Mouse (Mus musculus) limb, embryonic 11.5 days (tissue): ENCODE results near the gene Irak3. TPM values are rescaled to one million over a fixed set of nuclear protein-coding genes. Genes with fewer than 3 reads are reported as not detected.

Experiments used
- ATAC-seq: fragments of 200-750 bp; cut with Nextera tagmentation; 2 replicates; pipeline ENCODE4 v1.8.0; 2017; ENCODE audit warnings: low read depth; ENCODE audit not compliant: insufficient number of reproducible peaks, low FRiP score, low TSS enrichment
- DNase-seq: peaks from one replicate; pipeline ENCODE4 v3.0.0-alpha.2; 2015; ENCODE audit warnings: low spot score
- H3K27ac ChIP-seq: fragments of 300-500 bp; sonication (generic); replicated peaks from 2 replicates; pipeline ENCODE4 v1.5.1; 2014; ENCODE audit warnings: low read depth, mild to moderate bottlenecking, low read length
- H3K27me3 ChIP-seq: fragments of 300-500 bp; sonication (generic); 2 replicates; pipeline ENCODE4 v1.6.1; 2014; ENCODE audit warnings: mild to moderate bottlenecking, low read length, mixed read lengths; ENCODE audit not compliant: control insufficient read depth, insufficient read depth
- H3K36me3 ChIP-seq: fragments of 300-500 bp; sonication (generic); 2 replicates; pipeline ENCODE4 v1.6.1; 2014; ENCODE audit warnings: mild to moderate bottlenecking, low read length, moderate library complexity, mixed read lengths; ENCODE audit not compliant: control insufficient read depth, insufficient read depth
- H3K4me1 ChIP-seq: fragments of 300-500 bp; sonication (generic); 2 replicates; pipeline ENCODE4 v1.6.1; 2014; ENCODE audit warnings: low read length, mixed read lengths; ENCODE audit not compliant: control insufficient read depth, insufficient read depth
- H3K4me2 ChIP-seq: fragments of 300-500 bp; sonication (generic); 2 replicates; pipeline ENCODE4 v1.6.1; 2014; ENCODE audit warnings: low read depth, mild to moderate bottlenecking, moderate library complexity; ENCODE audit not compliant: severe bottlenecking
- H3K4me3 ChIP-seq: fragments of 300-500 bp; sonication (generic); 2 replicates; pipeline ENCODE4 v1.5.1; 2014; ENCODE audit warnings: low read depth, low read length
- H3K9ac ChIP-seq: fragments of 300-500 bp; sonication (generic); 2 replicates; pipeline ENCODE4 v1.6.1; 2014; ENCODE audit warnings: mild to moderate bottlenecking, low read length
- H3K9me3 ChIP-seq: fragments of 300-500 bp; sonication (generic); 2 replicates; pipeline ENCODE4 v1.6.1; 2016; ENCODE audit warnings: low read length; ENCODE audit not compliant: control insufficient read depth
- WGBS: fragments of 180-500 bp; shearing (Covaris S2); extraction: QIAGEN DNeasy Blood & Tissue Kit; methylation state at CpG from one replicate; pipeline ENCODE4 v1.1.7; 2014; 5-methylcytosine and 5-hydroxymethylcytosine counted together
- polyA plus RNA-seq: library from polyadenylated mRNA; unstranded; fragments of >200 nt; fragmentation: Nextera tagmentation; extraction: Ambion mirVana; gene quantifications from 2 replicates; pipeline ENCODE4 v1.2.1, GENCODE M21; 2014

Gene Irak3
- polyA plus RNA-seq, 1 experiment from 2014 or later: 0.63 TPM

DNA sequence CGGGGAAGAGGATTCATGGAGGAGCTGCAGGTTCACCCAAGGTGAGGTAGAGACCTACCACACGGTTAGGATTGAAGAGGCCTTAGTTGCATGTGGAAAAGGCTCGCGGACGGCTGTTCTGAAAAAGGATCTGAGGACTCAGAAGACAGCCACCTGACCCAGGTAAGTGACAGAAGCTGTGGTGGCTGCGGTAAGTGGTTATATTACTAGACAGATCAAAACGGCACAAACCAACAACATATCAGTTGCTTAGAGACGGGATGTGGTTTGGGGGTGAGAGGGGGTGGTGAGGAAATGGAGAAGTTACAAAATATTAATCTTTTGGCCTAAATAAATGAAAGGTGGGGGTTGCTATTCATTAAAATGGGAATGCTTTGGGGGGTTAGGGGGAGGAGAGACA, 8.7 kb downstream of the Irak3 start:
- no peak overlapping the region for H3K4me3 ChIP-seq
- H3K27ac ChIP-seq: no peak overlapping the region
- 94% methylated on average over 8 of the region's 8 CpGs for WGBS
- H3K9me3 ChIP-seq: no peaks in the 10 kb centered on the region
- H3K4me1 ChIP-seq: no peaks in the 10 kb centered on the region
- no peak overlapping the region for H3K4me2 ChIP-seq
- ATAC-seq: no peak
- no peaks in the 10 kb centered on the region for H3K27me3 ChIP-seq
- DNase-seq: no peak
- no peaks in the 10 kb centered on the region for H3K36me3 ChIP-seq
- no peak overlapping the region for H3K9ac ChIP-seq

DNA sequence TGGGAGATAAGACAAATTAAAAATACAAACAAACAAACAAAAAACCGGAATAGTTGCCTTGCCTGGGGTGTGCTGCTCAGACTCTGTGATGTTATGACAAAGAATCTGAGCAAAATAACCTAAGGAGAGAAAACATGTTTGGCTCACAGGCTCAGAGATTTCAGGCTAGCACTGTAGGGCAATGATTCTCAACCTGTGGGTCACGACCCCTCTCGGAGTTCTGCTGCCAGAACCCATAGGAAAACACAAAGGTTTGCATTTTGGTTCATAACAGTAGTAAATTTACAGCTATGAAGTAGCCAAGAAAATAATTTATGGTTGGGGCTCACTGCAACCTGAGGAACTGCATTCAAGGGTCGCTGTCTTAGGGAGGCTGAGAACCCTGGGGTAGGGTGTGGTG, 9.7 kb downstream of the Irak3 start:
- H3K4me2 ChIP-seq: no peak overlapping the region
- H3K9ac ChIP-seq: no peak overlapping the region
- DNase-seq (no peak), ATAC-seq (no peak)
- no peaks in the 10 kb centered on the region for H3K27me3 ChIP-seq
- no peak overlapping the region for H3K4me3 ChIP-seq
- no peaks in the 10 kb centered on the region for H3K9me3 ChIP-seq
- H3K27ac ChIP-seq: no peak overlapping the region
- WGBS: 87% methylated on average over 4 of the region's 4 CpGs
- no peaks in the 10 kb centered on the region for H3K36me3 ChIP-seq
- no peaks in the 10 kb centered on the region for H3K4me1 ChIP-seq

DNA sequence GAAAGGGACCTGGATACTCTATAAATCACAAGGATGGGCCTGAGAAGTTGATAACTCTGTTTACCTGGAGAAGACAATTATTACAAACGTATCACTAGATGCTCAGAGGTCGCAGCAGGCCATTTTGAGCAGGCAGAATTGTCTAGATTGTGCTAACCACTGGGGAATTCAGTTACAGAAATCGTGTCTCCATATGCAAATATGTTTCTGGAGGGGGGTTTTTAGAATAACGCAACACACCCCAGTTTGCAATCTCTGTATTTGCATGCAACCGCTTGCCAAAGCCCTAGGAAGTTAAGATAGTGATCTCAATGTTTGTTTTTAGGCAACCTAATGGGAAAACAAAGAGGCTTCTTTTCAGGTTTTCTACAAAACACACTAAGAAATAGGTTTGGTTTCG, 10.8 kb downstream of the Irak3 start:
- Histone ChIP-seq H3K27me3 (no peaks in the 10 kb centered on the region), H3K9me3 (no peaks in the 10 kb centered on the region), H3K4me1 (no peaks in the 10 kb centered on the region), H3K27ac (no peak overlapping the region), H3K4me2 (no peak overlapping the region), H3K9ac (no peak overlapping the region), H3K36me3 (no peaks in the 10 kb centered on the region), H3K4me3 (no peak overlapping the region)
- DNase-seq (no peak), ATAC-seq (no peak)
- WGBS: 86% methylated on average over 6 of the region's 6 CpGs

DNA sequence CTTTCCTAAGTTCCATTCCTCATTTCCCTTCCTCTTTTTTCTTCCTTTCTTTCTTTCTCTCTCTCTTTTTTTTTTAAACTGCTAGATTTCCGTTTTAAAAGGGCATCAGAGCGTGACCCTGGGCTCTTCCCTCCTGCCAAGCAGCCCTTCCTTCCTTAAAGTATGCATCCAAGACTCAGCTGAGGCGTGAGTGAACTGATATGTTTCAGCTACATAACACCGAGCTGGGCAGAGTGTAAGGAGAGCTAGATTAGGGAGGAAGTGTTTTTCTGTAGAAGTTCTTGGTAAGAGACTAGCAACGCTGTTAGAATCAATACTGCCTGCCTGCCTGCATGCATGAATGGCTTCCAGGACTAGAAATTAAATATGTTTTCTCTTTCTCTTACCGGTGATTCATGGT, 12.1 kb downstream of the Irak3 start:
- H3K9ac ChIP-seq: no peak overlapping the region
- H3K4me1 ChIP-seq: no peaks in the 10 kb centered on the region
- no peaks in the 10 kb centered on the region for H3K27me3 ChIP-seq
- no peak overlapping the region for H3K4me2 ChIP-seq
- H3K9me3 ChIP-seq: no peaks in the 10 kb centered on the region
- 51% methylated on average over 6 of the region's 6 CpGs for WGBS
- no peak overlapping the region for H3K4me3 ChIP-seq
- ATAC-seq: no peak
- H3K36me3 ChIP-seq: no peaks in the 10 kb centered on the region
- no peak for DNase-seq
- H3K27ac ChIP-seq: no peak overlapping the region

DNA sequence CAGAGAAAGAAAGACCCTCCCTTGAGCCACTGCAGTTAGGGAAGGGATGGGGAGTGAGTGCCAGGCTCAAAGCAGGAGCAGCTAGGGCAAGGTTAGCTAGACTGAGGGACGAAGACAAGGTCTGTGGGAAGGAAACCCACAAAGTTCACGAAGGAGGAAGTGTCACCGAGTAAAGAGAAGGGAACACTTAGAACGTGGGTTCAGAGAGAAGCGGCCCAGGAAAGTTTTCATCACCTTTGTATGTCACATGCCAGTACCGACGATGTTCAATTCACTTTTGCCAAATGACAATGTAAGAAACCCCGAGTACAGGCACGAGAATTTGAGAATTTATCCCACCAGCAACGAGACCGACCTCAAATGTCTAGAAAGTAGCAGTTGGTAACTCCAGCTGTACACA, 12.7 kb downstream of the Irak3 start:
- ATAC-seq: no peak
- Histone ChIP-seq H3K27me3 (no peaks in the 10 kb centered on the region), H3K27ac (no peak overlapping the region), H3K4me2 (no peak overlapping the region), H3K9me3 (no peaks in the 10 kb centered on the region), H3K4me1 (no peaks in the 10 kb centered on the region), H3K4me3 (no peak overlapping the region), H3K9ac (no peak overlapping the region), H3K36me3 (no peaks in the 10 kb centered on the region)
- WGBS: 74% methylated on average over 11 of the region's 11 CpGs
- DNase-seq: no peak

DNA sequence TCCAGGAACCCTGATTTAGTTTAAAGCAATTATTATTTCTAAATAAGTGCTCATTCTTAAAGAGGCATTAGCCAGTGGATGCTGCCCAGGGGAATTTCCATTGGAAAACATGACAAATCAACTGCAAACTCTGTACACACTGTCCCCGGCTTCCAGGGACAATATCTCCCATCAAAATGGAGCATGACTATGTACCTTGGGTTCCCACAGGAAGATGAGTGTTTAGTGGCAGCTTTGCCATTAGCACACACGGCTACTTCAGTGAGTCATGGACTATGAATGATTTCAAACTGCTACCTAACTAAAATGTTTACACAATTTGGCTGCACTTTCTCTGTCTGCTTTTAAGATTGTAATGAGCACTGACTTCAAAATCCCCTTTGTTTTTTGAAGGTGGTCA, 13.4 kb downstream of the Irak3 start:
- no peak for ATAC-seq
- no peak overlapping the region for H3K9ac ChIP-seq

DNA sequence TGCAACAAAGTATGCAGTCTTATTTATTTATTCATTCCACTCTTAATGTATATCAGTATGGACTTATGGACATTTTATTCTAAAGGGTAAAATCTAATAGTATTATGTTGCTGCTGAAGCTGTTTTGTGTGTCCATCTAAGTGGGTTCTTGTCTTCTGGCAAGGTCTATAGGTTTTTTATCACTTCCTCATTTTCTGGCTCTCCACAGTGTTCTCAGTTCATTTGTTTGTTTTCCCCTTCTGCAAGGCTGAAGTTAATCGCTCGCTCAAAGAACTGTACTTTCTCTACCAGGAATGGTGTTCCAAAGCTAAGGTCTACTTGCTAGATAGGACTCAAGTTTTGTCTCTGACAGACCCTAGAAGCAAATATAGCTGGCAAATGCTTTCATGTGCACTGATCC, 18.6 kb downstream of the Irak3 start:
- Histone ChIP-seq H3K9me3 (no peaks in the 10 kb centered on the region), H3K36me3 (no peaks in the 10 kb centered on the region), H3K27me3 (no peaks in the 10 kb centered on the region), H3K9ac (no peak overlapping the region), H3K27ac (no peak overlapping the region), H3K4me1 (no peaks in the 10 kb centered on the region), H3K4me2 (no peak overlapping the region), H3K4me3 (no peak overlapping the region)
- ATAC-seq (no peak), DNase-seq (no peak)
- 95% methylated on average over 2 of the region's 2 CpGs for WGBS

More for the DNA sequence above, 13.4 kb downstream of the Irak3 start:
- H3K4me1 ChIP-seq: no peaks in the 10 kb centered on the region
- H3K27ac ChIP-seq: no peak overlapping the region
- H3K27me3 ChIP-seq: no peaks in the 10 kb centered on the region
- no peaks in the 10 kb centered on the region for H3K36me3 ChIP-seq
- DNase-seq: no peak
- 78% methylated on average over 2 of the region's 2 CpGs for WGBS
- no peaks in the 10 kb centered on the region for H3K9me3 ChIP-seq
- H3K4me2 ChIP-seq: no peak overlapping the region
- no peak overlapping the region for H3K4me3 ChIP-seq

DNA sequence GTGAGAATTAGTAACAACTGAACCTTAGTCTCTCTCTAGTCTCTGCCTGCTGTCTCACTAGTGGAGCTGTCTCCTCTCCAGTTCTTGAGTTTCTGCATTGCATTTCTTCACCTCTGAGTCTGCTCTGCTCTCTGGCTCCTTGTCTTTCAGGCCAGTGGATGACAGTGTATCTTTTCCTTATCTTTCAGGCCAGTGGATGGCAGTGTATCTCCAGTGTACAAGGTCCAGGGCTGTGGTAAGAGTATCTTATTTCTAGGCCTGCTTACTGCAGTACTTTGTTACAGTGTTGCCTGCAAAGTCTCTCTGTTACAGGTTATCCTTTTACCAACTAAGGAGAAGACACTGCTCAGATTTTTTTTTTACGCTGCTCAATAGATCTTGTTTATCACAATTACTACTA, 19.0 kb downstream of the Irak3 start:
- Histone ChIP-seq H3K27ac (no peak overlapping the region), H3K36me3 (no peaks in the 10 kb centered on the region), H3K4me1 (no peaks in the 10 kb centered on the region), H3K9ac (no peak overlapping the region), H3K27me3 (no peaks in the 10 kb centered on the region), H3K4me3 (no peak overlapping the region), H3K4me2 (no peak overlapping the region), H3K9me3 (no peaks in the 10 kb centered on the region)
- no peak for ATAC-seq
- no peak for DNase-seq
- 92% methylated on average over 1 of the region's 1 CpGs for WGBS

DNA sequence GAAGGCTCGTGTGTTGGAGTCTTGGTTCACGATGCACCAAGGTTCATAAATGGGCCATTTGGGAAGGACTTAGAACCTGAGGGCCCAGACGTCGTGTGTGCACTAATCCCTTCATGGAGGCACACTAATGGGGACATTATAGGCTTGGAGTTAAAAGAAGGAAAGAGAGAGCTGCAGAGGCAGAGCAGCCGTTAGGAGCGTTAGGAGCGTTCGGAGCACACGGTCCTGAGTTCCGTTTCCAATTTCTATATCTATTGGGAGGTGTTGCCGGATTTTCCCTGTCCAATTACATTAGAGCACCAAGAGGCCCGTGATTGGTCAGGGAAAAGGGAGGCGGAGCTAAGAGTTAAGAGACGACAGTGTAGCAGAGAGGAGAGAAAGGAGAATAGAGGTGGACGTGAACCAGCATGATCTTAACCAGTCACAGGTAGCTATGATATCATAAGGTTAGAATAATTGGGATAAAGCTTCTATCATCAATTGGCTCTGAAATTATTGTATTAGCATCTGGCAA, 27.7 kb downstream of the Irak3 start:
- Histone ChIP-seq H3K4me3 (no peak overlapping the region), H3K27ac (no peak overlapping the region), H3K4me2 (no peak overlapping the region), H3K27me3 (no peaks in the 10 kb centered on the region), H3K4me1 (no peaks in the 10 kb centered on the region), H3K9ac (no peak overlapping the region), H3K36me3 (no peaks in the 10 kb centered on the region), H3K9me3 (no peaks in the 10 kb centered on the region)
- ATAC-seq (no peak), DNase-seq (no peak)
- WGBS: 82% methylated on average over 15 of the region's 15 CpGs
